Mouse (Mus musculus) megakaryocyte progenitor cell, adult 5-6 weeks (primary cell): ENCODE data around the gene Pheta1. TPM values are rescaled to one million over a fixed set of nuclear protein-coding genes. Genes with fewer than 3 reads are reported as not detected.

Experiments used
- ATAC-seq: replicated peaks from 2 replicates; pipeline ENCODE4 v1.8.0; 2016; ENCODE audit warnings: mild to moderate bottlenecking, moderate TSS enrichment, inconsistent platforms; ENCODE audit not compliant: poor library complexity
- total RNA-seq, 2 experiments: library from RNA; stranded (forward) in 1 of 2; stranded (reverse) in 1 of 2; fragments of 157-497, 149-512 nt in 1 of 2; fragments of 200-1000 nt in 1 of 2; gene quantifications; 2 replicates each; pipeline versions ENCODE4 v1.2.3 to v1.2.4; 2015 to 2017

Gene Pheta1
- total RNA-seq, 2 experiments from 2014 or later: 0.35 to 2.4 TPM

GRCm38 (mm10) chr5:121883356-121883755 lies 34.6 kb downstream of the Pheta1 start:
- no peak for ATAC-seq

GRCm38 (mm10) chr5:121889375-121889774 lies 40.6 kb downstream of the Pheta1 start:
- no peak for ATAC-seq

DNA sequence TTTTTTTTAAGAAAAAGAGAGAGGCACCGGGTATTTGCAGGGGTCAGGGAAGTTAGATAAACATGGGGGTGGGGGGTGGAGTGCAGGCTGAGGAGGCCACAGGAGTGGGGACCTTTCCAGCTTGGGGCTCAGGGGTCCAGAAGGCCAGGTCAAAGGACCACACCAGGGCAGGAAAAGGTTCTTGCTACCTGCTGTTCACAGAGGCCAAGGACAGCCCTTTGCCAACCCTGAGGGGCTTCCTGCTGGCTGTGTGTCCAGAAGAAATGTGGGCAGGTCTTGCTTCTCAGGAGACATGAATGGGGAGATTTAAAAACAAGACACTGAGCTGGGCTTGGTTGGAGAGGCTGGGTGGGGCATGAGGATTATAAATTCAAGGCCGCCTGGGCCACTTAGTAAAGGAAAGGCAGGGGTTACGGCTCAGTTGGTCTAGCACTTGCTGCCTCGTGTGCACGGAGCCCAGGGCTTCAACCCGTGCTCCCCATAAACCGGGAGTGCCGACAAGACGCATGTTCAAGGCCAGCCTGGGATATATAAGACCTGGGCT lies 41.1 kb downstream of the Pheta1 start:
- ATAC-seq: no peak

- ATAC-seq: no peak
These were observed 42.1 kb downstream of the Pheta1 start for GRCm38 (mm10) chr5:121890925-121891324.

DNA sequence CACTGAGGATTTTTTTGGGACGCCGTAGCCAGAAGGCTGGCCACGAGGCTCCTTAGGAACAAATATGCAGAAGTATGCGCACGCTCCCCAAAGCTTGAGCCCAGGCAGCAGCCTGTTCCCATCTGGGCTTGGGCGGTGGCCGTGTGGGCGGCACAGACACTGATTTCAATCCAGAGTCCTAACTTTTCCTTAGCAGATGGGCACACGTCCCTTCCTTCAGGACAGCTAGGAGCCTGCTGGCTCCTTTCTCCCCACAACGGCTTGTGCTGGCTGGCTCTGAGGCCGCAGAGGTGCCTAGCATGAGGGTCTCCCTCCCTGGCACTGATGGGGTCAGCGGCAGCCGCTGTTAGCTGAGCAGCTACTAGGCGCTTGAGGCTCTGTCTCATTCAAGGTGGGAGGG lies 43.5 kb downstream of the Pheta1 start:
- no peak for ATAC-seq

GRCm38 (mm10) chr5:121893581-121893980 lies 44.8 kb downstream of the Pheta1 start:
- ATAC-seq: no peak

- ATAC-seq: no peak
These were observed 45.9 kb downstream of the Pheta1 start for GRCm38 (mm10) chr5:121894647-121895046.

- no peak for ATAC-seq
These were observed 46.5 kb downstream of the Pheta1 start for GRCm38 (mm10) chr5:121895117-121895756.

- ATAC-seq: no peak
These were observed 54.3 kb downstream of the Pheta1 start for GRCm38 (mm10) chr5:121902809-121903745.

Other genes starting within 250 kb of the Pheta1 start
- gene Acad12, start 230.0 kb upstream of the Pheta1 start, total RNA-seq (2015): 4.1 and 4.5 TPM in 2 replicates
- gene Acad12, start 230.0 kb upstream of the Pheta1 start, total RNA-seq (2017): 1.5 and 4.2 TPM in 2 replicates
- gene Acad10, start 188.5 kb upstream of the Pheta1 start, total RNA-seq (2015): 2.2 and 3.0 TPM in 2 replicates
- 2.1 and 2.4 TPM in 2 replicates for gene Acad10, start 188.5 kb upstream of the Pheta1 start, total RNA-seq (2017)
- gene Brap, start 188.4 kb upstream of the Pheta1 start, total RNA-seq (2015): 18.2 and 26.3 TPM in 2 replicates
- gene Brap, start 188.4 kb upstream of the Pheta1 start, total RNA-seq (2017): 42.6 and 51.3 TPM in 2 replicates
- gene Atxn2, start 137.6 kb upstream of the Pheta1 start, total RNA-seq (2015): 67.4 and 85.0 TPM in 2 replicates
- gene Atxn2, start 137.6 kb upstream of the Pheta1 start, total RNA-seq (2017): 30.1 and 49.8 TPM in 2 replicates
- 28.2 and 31.7 TPM in 2 replicates for gene Sh2b3, start 11.3 kb upstream of the Pheta1 start, total RNA-seq (2015)
- gene Sh2b3, start 11.3 kb upstream of the Pheta1 start, total RNA-seq (2017): 13.5 and 13.6 TPM in 2 replicates
- gene Cux2, start 201.1 kb downstream of the Pheta1 start, total RNA-seq (2015): 0.07 and 0.76 TPM in 2 replicates
- gene Cux2, start 201.1 kb downstream of the Pheta1 start, total RNA-seq (2017): 1.1 TPM in 1 of 2 replicates, not detected in the other